Mouse (Mus musculus) natural killer cell, adult 2 months (primary cell): ENCODE measurements around the gene Morc2a.

ENCODE experiments used
- DNase-seq, 2 experiments: peaks; one replicate each; pipeline ENCODE4 v3.0.0; 2022; ENCODE audit warnings: low spot score in 2 of 2

Gene Morc2a

DNA sequence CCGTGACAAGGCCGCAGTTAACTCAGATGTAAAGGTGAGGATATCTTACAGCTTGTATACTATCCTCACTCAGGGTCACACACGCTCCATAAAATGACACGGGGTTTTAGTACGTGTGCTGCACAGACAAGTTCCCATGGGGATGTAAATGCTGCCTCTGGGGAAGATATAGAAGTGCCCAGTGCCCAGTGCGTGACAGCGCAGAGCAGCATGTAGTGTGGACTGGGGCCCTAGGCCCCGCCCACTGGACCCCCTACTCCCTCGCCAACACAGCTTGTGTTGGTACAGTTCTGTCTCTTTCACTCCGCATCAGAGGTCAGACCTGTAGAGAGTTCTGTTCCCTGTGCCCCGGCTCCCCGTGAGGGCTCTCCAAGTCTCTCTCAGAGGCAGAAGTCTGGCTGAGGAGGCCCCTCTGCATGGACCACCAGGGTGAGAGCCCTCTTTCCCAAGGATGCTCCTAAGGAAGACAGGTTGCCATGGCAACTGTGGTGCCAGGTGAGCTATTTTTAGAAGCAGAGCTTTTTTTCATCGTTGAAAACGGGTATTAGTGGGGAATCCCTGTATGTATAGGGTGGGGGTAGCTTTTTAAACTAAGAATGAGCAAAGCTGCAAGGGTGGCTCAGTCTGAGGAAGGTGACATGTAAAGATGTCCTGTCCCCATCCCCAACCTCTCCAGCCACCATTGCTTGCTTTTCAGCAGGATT, 85.1 kb downstream of the Morc2a start:
- DNase-seq, result no peak

DNA sequence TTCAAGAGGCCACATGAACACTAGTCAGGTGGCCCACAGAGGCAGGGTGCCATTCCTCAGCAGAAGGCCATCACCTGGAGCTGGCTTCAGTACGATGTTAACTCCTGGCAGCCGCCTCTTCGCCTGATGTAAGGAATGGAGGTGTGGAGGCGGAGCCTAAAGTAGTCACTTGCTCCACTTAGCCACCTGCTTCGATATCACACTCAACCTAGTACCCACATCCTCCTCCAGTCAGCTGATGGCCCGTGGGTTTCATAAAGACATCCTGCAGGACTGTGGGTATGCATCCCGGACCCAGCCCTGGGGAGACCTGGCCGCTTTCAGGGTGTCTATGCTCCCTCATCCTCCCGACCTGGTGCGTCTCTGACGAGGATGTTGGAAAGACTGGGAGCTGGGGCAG, 86.7 kb downstream of the Morc2a start:
- DNase-seq, result no peak

DNA sequence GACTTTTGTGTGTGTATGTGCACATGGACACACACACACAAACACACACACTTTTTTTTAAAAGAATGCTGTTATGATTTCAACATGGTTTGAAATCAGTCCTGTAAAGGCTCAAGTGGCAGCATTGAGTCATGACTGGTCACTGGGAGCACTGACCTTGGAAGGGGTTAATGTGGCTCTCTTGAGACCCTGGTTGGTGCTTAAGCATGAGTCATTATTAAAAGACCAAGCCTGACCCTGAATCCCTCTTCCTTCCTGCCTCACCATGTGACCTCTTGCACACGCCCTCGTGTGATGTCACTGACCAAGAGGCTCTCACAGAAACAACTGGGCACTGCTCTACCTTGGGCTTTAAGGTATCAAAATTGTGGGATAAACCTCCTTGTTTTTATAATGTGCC, 89.8 kb downstream of the Morc2a start:
- no peak for DNase-seq
